Mouse (Mus musculus): ENCODE measurements around the gene Gnai2.
"Not testable (repeated sequence)": the region's sequence is repeated elsewhere in the genome, so short reads cannot be mapped to it uniquely, and the experiment has no call there.

Gnai2 gene

DNA sequence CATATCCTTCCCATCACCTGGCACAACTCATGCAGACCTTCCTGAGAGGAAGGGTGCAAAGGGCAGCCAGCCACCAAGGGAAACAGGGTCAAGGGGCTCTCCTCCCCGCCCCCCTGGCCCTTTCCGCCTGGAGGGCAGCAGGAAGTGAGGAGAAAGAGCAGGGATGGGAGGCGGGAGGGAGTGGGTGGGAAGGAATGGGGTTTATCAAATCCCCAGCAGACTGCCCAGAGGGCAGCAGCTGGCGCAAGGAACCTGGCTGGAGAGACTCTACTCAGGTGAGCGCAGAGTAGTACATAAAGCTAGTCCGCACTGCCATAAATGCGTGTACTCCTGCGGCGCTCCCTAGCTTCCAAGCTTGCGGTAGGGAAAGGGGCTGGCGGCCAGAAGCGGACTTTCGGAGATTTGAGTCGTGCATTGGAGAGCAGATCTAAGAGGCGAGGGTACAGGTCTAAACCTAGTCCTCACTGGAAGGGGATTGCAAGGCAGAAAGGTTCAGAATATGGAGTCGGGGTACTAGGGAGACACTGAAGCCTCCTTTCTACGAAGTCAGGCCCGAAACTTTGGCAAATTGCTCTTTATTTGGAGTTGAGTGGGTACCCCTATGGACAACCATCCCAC is 67.4 kb downstream of the Gnai2 start, which contains the start of gene Hyal2:
TSS of gene Hyal2 (plus strand) at position 244 of the 618 bp plus-strand sequence.
- peak; percentile 30 for DNase-seq

GRCm38 (mm10) chr9:107566855-107567254 is 68.3 kb downstream of the Gnai2 start:
- no peak for DNase-seq

DNA sequence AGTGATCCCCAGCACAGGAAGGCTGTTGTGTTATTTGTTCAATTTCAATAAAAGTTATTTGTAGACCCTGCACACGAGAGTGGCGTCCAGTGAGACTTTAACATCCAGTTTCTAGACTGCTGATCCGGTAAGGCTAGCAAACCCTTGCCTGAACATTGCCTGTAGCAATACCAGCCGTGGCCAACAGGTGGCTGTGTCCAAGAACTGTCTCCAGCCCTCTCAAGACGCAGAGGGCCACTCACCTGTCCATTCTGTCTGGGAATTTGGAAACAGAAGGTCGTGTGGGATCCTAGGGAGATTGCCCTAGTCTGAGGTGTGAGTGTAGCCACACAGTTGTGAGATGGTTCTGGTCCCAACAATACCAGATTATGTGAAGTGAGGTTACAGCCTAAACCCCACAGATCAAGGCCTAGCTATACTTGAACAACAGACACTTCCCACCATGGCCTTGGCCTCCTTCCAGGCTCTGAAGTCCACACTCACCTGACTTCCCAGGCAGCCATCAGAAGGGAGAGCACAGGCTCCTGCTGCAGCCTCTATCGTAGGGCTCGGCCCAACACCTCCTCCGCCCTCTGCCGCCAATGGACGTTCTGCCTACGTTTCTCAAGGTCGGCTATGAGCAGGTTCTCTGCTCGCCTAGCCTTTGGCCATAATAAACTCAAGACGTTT is 69.0 kb downstream of the Gnai2 start:
- peak; percentile 81 for DNase-seq

- DNase-seq = not testable (repeated sequence)
Observed at GRCm38 (mm10) chr9:107565556-107565955, 69.6 kb downstream of the Gnai2 start.

Data from embryo, embryonic 11 days (tissue).